Mouse (Mus musculus): ENCODE results near the gene Olfr808.

Gene Olfr808

DNA sequence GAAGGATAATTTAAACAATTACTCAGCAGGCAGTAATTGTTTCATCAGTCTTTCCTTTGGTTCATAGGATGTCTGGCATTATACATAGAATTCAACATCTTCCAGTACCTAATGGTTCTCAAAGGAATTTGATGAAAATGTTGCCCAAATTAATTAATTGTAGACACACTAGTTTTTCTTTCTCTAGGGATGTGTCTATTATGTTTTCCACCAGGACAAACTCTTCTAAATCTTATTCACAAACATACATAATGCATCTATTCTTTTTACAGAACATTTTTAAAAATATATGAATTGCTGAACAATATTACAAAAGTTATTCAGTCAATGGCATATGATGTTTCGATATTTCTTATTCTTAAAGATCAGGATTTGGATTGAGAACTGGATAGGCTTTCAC lies at the start of gene Olfr808:
Olfr808 (plus strand) TSS at position 301 of the 400 bp plus-strand sequence.
- DNase-seq (ENCODE audit: low read depth, low spot score), result no peak

DNA sequence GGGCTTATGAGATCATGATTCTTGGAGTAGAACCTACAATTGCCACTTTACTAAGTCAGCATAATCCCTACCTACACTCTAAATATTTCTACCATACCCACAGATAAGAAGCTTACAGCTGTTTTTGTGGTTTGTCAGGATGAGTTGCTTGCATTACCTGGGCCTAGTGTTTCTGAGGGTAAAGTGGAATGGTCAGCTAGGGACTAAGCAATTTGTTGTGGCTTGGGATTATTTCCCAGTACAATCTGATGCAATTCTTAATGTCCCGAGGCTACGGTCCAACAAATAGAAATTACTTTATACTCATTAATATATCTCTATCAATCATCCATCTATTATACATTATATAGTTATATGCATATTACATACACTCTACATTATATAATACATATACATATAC lies 36.0 kb upstream of the Olfr808 start, which contains the start of gene Olfr805:
Olfr805 (minus strand) TSS at position 101 of the 400 bp plus-strand sequence.
- DNase-seq (ENCODE audit: low read depth, low spot score), result no peak

- no peak for DNase-seq (ENCODE audit: low read depth, low spot score)
These were observed 23.5 kb upstream of the Olfr808 start, which contains the start of gene Olfr806 for GRCm38 (mm10) chr10:129741821-129742220. Gene Olfr806, minus strand, starts transcription at chr10:129741921.

GRCm38 (mm10) chr10:129757693-129758092 lies 7.6 kb upstream of the Olfr808 start, which contains the start of gene Olfr807:
Gene Olfr807, minus strand, starts transcription at chr10:129757793.
- no peak for DNase-seq (ENCODE audit: low read depth, low spot score)

DNA sequence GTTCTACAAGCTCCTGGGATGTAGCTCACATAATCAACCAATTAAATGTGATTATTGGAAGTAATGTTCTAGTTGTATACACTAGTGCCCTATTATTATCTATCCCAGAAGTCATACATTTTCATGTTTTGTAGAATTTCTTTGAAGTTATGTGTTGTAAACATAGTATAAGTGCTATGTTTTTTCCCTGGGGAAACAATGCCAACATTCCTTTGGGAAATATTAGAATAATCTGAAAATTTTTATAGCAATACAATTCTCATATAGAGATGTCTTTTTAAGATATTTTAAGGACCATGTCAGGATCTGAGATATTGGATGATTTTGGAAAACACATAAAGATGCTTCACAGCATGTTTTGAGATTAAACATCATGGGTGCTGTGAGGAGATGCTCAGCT lies 9.1 kb downstream of the Olfr808 start, which contains the start of gene Olfr809:
Olfr809 (plus strand) TSS at position 301 of the 400 bp plus-strand sequence.
- no peak for DNase-seq (ENCODE audit: low read depth, low spot score)

GRCm38 (mm10) chr10:129778123-129778522 lies 12.8 kb downstream of the Olfr808 start:
- no peak for DNase-seq (ENCODE audit: low read depth, low spot score)

DNA sequence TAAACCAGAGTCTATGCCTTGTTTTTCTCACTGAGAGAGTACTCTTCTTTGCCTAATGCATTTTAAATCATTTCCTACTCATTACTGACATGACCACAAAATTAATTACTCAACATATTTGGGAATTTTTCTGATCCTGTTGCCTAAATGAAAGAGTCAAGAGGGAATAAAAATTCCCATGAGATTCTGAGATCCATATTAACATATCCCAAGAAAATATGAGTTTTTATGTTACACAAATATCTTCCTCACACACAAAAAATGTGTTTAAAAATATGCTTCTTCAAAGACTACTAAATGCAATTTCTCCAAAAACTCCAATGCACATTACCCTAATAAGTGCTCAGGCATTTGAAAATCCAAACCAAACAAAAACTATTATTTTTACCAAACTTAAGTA lies 29.5 kb downstream of the Olfr808 start, which contains the start of gene Olfr810:
Olfr810 (minus strand) TSS at position 101 of the 400 bp plus-strand sequence.
- no peak for DNase-seq (ENCODE audit: low read depth, low spot score)

GRCm38 (mm10) chr10:129804296-129804695 lies 39.0 kb downstream of the Olfr808 start, which contains the start of gene Olfr811:
Gene Olfr811, minus strand, starts transcription at chr10:129804396.
- no peak for DNase-seq (ENCODE audit: low read depth, low spot score)
